Mouse (Mus musculus) spleen, adult 2 months (tissue): ENCODE data around the gene Nos3. TPM values are rescaled to one million over a fixed set of nuclear protein-coding genes. Genes with fewer than 3 reads are reported as not detected.

Experiments used
- DNase-seq, 2 experiments: peaks; one replicate each; pipeline versions ENCODE4 v3.0.0 to v3.0.0-alpha.2; 2012 to 2021; ENCODE audit warnings: low spot score in 2 of 2, low read depth in 1 of 2
- H3K27ac ChIP-seq: fragments of 200-500 bp; 2 replicates; pipeline ENCODE4 v1.5.1; 2012; ENCODE audit warnings: low read length, inconsistent platforms; ENCODE audit not compliant: insufficient read depth
- H3K27me3 ChIP-seq: fragments of 200-500 bp; 2 replicates; pipeline ENCODE4 v1.6.1; 2012; ENCODE audit warnings: mild to moderate bottlenecking, moderate library complexity, low read length, inconsistent platforms; ENCODE audit not compliant: control insufficient read depth, insufficient read depth
- H3K36me3 ChIP-seq: fragments of 200-500 bp; 2 replicates; pipeline ENCODE4 v1.6.1; 2012; ENCODE audit warnings: mild to moderate bottlenecking, low read length, inconsistent platforms; ENCODE audit not compliant: control insufficient read depth, insufficient read depth
- H3K4me1 ChIP-seq: fragments of 200-500 bp; 2 replicates; pipeline ENCODE4 v1.6.1; 2011; ENCODE audit warnings: inconsistent platforms; ENCODE audit not compliant: control insufficient read depth, insufficient read depth, insufficient read length
- H3K4me3 ChIP-seq: fragments of 200-500 bp; 2 replicates; pipeline ENCODE4 v1.5.1; 2011; ENCODE audit warnings: mild to moderate bottlenecking, inconsistent platforms; ENCODE audit not compliant: insufficient read depth, insufficient read length; ENCODE audit errors: extremely low read depth
- CTCF ChIP-seq: fragments of 200-500 bp; IDR thresholded peaks from 2 replicates; pipeline ENCODE4 v1.5.1; 2011; ENCODE audit warnings: mild to moderate bottlenecking, inconsistent platforms; ENCODE audit not compliant: insufficient read depth, insufficient read length, insufficient replicate concordance; ENCODE audit errors: extremely low read depth
- POLR2A ChIP-seq: fragments of 200-500 bp; IDR thresholded peaks from 2 replicates; pipeline ENCODE4 v1.6.1; 2011; ENCODE audit warnings: low read depth, low read length, inconsistent platforms
- WGBS: fragments of 180-500 bp; shearing (Covaris S2); methylation state at CpG from one replicate; pipeline ENCODE4 v1.1.7; 2018; 5-methylcytosine and 5-hydroxymethylcytosine counted together
- polyA plus RNA-seq: library from polyadenylated mRNA; depleted of rRNA; stranded (reverse); fragments of >200 nt; gene quantifications from 2 replicates; pipeline ENCODE4 v1.2.3, GENCODE M21; 2012

Gene Nos3
- polyA plus RNA-seq, 1 experiment: 8.4 TPM

DNA sequence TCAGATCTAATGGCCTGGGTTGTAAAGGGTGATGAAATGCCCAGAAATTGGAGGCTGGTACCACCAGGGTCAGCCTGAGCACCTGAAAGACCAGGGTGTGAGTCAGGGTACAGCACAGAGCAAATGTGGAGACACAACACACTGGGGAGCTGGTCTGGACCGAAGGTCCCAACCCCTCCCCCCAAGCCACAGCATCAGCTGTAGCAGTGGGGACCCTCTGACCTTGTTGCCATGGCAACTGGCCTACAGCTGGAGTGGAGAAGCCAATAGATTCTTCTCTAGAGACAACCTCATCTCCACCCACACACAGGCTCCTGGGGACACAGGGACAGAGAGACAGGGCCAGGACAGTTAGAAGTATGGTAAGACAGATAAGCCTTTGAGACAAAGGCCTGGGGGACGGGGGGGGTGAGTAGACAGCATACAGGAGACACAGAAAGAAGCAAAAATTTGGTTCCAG lies 20.6 kb upstream of the Nos3 start:
- Histone ChIP-seq H3K27ac (peak overlapping the region; percentile 78), H3K4me3 (no peak overlapping the region), H3K36me3 (no peaks in the 10 kb centered on the region), H3K27me3 (no peaks in the 10 kb centered on the region; the same call in 1 of the 2 replicates), H3K4me1 (peaks cover 21% of the 10 kb centered on the region)
- no peak for DNase-seq
- 38% methylated on average over 2 of the region's 2 CpGs for WGBS
- TF ChIP-seq CTCF: no peak

DNA sequence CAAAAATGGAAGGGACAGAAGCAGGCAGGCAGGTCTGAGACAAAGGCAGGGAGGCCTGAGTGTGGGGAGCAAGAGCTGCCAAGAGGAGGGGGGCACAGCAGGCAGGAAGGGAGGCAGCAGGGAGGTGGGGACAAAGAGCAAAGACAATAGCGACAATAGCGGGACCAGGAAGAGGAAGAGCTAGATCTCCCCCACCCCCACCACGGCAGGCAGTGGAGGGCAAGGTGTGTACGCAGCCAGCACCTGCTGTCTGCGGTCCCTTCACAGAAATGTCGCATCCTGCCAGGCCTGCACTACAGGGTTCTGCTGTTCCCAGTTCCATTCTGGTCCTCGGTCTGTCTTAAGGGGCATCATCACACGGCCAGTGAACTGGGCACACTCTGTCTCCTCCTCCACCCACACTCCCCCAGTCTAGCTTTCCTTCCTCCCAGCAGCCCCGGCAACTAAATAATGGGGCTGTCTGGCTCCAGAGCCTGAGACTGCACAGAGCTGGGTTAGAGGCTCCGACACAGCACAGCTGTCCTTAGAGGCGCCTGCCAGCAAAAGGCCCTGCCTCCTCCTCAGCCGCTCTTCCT lies 20.0 kb upstream of the Nos3 start:
- H3K4me1 ChIP-seq: peaks cover 21% of the 10 kb centered on the region
- 7% methylated on average over 12 of the region's 12 CpGs for WGBS
- H3K4me3 ChIP-seq: no peak overlapping the region
- no peak for TF ChIP-seq CTCF
- TF ChIP-seq POLR2A: peak; percentile 42; the same call in 1 of the 2 replicates
- no peaks in the 10 kb centered on the region; the same call in 1 of the 2 replicates for H3K27me3 ChIP-seq
- peak overlapping the region; percentile 78 for H3K27ac ChIP-seq
- H3K36me3 ChIP-seq: no peaks in the 10 kb centered on the region
- peak in 1 of 2 experiments; percentile 16 for DNase-seq

DNA sequence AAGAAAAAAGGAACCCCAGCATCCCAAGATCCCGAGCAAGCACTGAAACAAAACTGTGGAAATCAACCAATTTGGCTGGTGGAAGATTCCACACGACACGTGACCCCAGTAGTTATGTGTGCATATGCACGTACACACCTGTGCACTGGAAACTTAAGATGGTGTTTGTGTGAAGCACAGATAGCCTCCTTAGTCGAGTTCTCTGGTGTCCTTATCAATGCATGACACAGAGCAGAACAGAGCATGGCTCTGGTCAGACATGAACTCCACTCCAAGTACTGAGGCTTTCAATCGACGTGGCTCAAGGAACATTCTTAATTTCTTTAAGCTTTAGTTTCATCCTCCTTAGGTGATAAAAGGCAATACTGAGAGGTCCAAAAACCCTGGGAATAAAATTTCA lies 18.3 kb upstream of the Nos3 start:
- peaks cover 21% of the 10 kb centered on the region for H3K4me1 ChIP-seq
- no peaks in the 10 kb centered on the region for H3K36me3 ChIP-seq
- no peak for DNase-seq
- peaks cover 5% of the 10 kb centered on the region for H3K27me3 ChIP-seq
- no peak overlapping the region for H3K4me3 ChIP-seq
- no peak for TF ChIP-seq POLR2A
- TF ChIP-seq CTCF: no peak
- 80% methylated on average over 7 of the region's 7 CpGs for WGBS
- no peak overlapping the region for H3K27ac ChIP-seq

DNA sequence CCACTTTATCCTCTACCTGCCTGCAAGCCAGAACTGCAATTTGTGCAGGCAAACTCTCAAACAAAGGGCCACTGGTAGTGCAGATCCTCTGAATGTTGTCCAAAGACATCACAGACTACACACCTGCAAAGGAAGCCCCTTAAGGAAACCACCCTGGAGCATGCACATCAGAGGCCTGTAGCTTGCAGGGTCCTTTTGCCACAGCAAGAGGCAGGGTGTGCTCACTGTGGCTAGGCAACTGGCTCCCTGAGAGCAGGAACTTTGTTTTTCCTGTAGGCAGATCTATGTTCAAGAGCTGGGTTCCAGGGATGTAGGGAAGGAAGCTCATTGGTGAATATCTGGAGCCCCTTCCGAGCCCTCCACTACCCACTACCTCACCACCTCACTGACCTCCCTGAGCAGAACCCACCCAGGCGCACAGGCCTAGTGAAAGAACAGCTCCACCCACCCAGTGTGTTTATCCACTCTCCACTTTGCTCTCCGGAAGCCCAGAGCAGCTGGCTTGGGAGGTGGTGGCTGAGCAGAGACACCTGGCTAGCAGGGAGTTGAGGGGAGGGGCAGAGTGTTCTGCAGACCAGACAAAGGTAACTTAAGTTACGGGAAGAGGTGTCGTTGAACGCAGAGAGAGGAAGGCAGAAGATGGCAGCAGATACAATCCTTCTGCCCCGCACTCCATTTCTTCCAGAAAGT lies 17.3 kb upstream of the Nos3 start:
- WGBS: 78% methylated on average over 7 of the region's 7 CpGs
- H3K4me3 ChIP-seq: no peak overlapping the region
- no peaks in the 10 kb centered on the region for H3K36me3 ChIP-seq
- H3K27me3 ChIP-seq: peaks cover 13% of the 10 kb centered on the region
- H3K27ac ChIP-seq: no peak overlapping the region
- peaks cover 28% of the 10 kb centered on the region for H3K4me1 ChIP-seq
- TF ChIP-seq POLR2A (no peak), CTCF (no peak)
- DNase-seq: no peak

DNA sequence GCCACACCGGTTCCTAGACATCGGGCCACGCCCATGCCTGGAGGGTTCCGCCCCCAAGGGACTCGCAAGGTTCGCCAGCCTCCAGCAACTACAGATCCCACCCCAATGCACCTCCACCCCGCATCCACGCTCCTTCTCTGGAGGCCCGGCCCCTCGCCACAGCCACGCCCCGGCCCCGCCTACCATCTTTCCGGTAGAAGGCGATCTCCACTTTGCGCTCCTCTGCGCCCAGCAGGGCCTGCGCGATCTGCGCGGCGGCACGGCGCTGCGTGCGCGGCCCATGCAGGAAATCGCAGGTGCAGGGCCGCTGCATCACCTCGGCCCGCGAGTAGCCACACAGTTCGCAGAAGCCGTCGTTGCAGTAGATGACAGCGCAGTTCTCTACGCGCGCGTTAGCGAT lies 16.5 kb upstream of the Nos3 start:
- DNase-seq: peak; percentile 40 to 61
- peak overlapping the region; percentile 59 for H3K4me3 ChIP-seq
- 1% methylated on average over 41 of the region's 41 CpGs for WGBS
- H3K4me1 ChIP-seq: peaks cover 30% of the 10 kb centered on the region
- no peaks in the 10 kb centered on the region for H3K36me3 ChIP-seq
- peaks cover 13% of the 10 kb centered on the region for H3K27me3 ChIP-seq
- peak overlapping the region; percentile 8; the same call in 1 of the 2 replicates for H3K27ac ChIP-seq
- TF ChIP-seq POLR2A: peak; percentile 28; the same call in 1 of the 2 replicates
- no peak for TF ChIP-seq CTCF

DNA sequence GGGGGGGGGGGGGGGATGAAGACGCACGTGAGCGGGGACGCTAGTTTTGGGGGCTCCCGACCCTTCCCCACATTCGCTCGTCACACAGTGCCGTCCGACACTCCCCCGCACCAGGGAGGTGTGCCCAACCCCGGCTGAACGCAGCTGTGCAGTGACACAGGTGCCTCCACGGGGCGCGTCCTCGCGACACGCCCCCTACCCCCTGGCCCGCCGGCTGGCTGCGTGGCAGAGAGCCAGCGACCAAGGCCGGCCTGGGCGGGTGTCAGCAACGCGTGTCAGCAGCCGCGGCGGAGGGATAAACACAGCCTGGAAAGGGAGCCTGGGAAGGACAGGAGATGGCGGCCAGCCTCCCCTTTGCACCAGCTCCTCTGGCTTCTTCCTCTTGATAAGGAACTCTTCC lies 16.1 kb upstream of the Nos3 start:
- WGBS: under 1% methylated on average over 25 of the region's 30 CpGs
- peak overlapping the region; percentile 8; the same call in 1 of the 2 replicates for H3K27ac ChIP-seq
- H3K27me3 ChIP-seq: peaks cover 13% of the 10 kb centered on the region
- DNase-seq: no peak
- peak overlapping the region; percentile 59 for H3K4me3 ChIP-seq
- no peak for TF ChIP-seq POLR2A
- TF ChIP-seq CTCF: no peak
- no peaks in the 10 kb centered on the region for H3K36me3 ChIP-seq
- H3K4me1 ChIP-seq: peaks cover 30% of the 10 kb centered on the region

DNA sequence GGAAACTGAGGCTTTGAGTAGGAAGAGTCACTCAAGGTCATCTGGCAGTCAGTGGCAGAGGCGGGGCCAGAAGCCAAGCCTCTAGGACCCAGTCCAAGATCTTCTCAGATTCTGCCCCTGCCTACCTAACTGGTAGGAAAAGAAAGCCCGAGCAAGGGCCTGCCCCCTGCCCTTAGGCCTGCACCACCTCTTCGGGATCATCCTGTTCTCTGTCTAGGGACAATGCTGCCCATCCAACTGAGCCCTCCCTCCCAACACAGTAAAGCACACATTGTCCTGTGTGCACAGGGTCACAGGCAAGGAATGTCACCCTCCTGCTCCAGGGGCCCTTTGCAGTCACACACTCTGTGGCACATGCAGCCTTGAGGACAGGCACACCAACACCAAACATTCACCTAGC lies 14.5 kb upstream of the Nos3 start:
- WGBS: 88% methylated on average over 3 of the region's 3 CpGs
- DNase-seq: no peak
- Histone ChIP-seq H3K27ac (no peak overlapping the region), H3K4me3 (no peak overlapping the region), H3K36me3 (no peaks in the 10 kb centered on the region), H3K4me1 (peaks cover 19% of the 10 kb centered on the region), H3K27me3 (peaks cover 13% of the 10 kb centered on the region)
- no peak for TF ChIP-seq CTCF
